Mouse (Mus musculus) heart, embryonic 11.5 days (tissue): ENCODE measurements at regions not wholly inside any gene's neighbourhood (a gene's known extent, or its start where the extent isn't known, plus 50 kb on each side); places are given as distances from the start of the nearest gene placed in this dataset.

Experiments used
- ATAC-seq: fragments of 200-750 bp; cut with Nextera tagmentation; replicated peaks from 2 replicates; pipeline ENCODE4 v1.8.0; 2017; ENCODE audit warnings: moderate library complexity; ENCODE audit not compliant: insufficient number of reproducible peaks, low FRiP score, low TSS enrichment
- H3K27ac ChIP-seq: fragments of 300-500 bp; sonication (generic); 2 replicates; pipeline ENCODE4 v1.5.1; 2014; ENCODE audit warnings: mild to moderate bottlenecking, low read depth, low read length
- H3K27me3 ChIP-seq: fragments of 300-500 bp; sonication (generic); 2 replicates; pipeline ENCODE4 v1.6.1; 2014; ENCODE audit warnings: mild to moderate bottlenecking, low read length, mixed read lengths; ENCODE audit not compliant: control insufficient read depth, insufficient read depth
- H3K36me3 ChIP-seq: fragments of 300-500 bp; sonication (generic); 2 replicates; pipeline ENCODE4 v1.6.1; 2014; ENCODE audit warnings: mild to moderate bottlenecking, low read length, moderate library complexity, mixed read lengths; ENCODE audit not compliant: control insufficient read depth, insufficient read depth
- H3K4me1 ChIP-seq: fragments of 300-500 bp; sonication (generic); 2 replicates; pipeline ENCODE4 v1.6.1; 2014; ENCODE audit warnings: low read length; ENCODE audit not compliant: control insufficient read depth, insufficient read depth
- H3K4me2 ChIP-seq: fragments of 300-500 bp; sonication (generic); 2 replicates; pipeline ENCODE4 v1.6.1; 2014; ENCODE audit warnings: mild to moderate bottlenecking, moderate library complexity
- H3K4me3 ChIP-seq: fragments of 300-500 bp; sonication (generic); 2 replicates; pipeline ENCODE4 v1.5.1; 2014; ENCODE audit warnings: low read depth, low read length
- H3K9ac ChIP-seq: fragments of 300-500 bp; sonication (generic); 2 replicates; pipeline ENCODE4 v1.6.1; 2014; ENCODE audit warnings: mild to moderate bottlenecking, low read depth, low read length, moderate library complexity
- H3K9me3 ChIP-seq: fragments of 300-500 bp; sonication (generic); replicated peaks from 2 replicates; pipeline ENCODE4 v1.6.1; 2016; ENCODE audit warnings: low read length; ENCODE audit not compliant: control insufficient read depth
- WGBS: fragments of 180-500 bp; shearing (Covaris S2); extraction: QIAGEN DNeasy Blood & Tissue Kit; methylation state at CpG from one replicate; pipeline ENCODE4 v1.1.7; 2014; ENCODE audit not compliant: insufficient replicate concordance; 5-methylcytosine and 5-hydroxymethylcytosine counted together

DNA sequence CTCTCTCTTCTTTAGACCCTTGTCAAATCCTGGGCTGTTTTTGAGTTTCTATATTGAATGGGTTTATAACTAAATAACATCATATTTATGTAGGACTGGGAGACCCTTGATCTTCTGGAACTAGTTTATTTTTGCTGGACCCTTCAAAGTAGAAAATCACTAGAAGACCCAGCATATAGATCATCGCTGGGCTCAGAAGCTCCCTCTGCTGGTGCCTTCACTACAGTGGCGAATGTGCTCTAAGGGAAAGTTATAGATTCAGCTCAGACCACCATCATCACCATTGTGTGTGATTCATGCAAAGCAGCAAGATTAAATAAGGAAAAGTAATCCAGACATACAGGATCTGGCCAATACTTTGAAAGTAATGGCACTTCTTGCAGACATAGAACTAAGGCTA, 335.4 kb upstream of the Rag2 start:
- H3K36me3 ChIP-seq: no peaks in the 10 kb centered on the region
- no peak overlapping the region for H3K4me2 ChIP-seq
- no peak overlapping the region for H3K27ac ChIP-seq
- 23% methylated on average over 2 of the region's 2 CpGs for WGBS
- no peak overlapping the region for H3K9ac ChIP-seq
- ATAC-seq: no peak
- H3K4me1 ChIP-seq: no peaks in the 10 kb centered on the region; the same call in 1 of the 2 replicates
- H3K27me3 ChIP-seq: no peaks in the 10 kb centered on the region
- H3K9me3 ChIP-seq: no peaks in the 10 kb centered on the region
- no peak overlapping the region for H3K4me3 ChIP-seq

DNA sequence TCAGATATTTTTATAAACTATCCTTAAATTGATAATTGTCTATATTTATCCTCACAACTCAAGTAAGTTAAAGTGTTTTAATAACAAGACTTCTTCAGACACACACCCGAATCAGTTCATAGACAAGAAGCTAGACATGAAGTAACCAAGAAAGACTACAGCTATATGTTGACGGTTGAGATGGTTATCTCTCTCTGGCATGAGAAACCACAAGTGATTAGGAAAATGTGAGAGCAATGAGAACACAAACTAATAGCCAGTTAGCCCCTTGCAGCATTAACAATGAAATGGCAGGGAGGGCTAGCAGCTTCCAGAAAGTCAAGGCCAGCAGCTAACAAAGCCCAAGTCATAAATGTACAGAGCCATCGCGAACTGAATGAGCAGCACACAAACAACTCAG, 333.8 kb upstream of the Rag2 start:
- H3K27me3 ChIP-seq: no peaks in the 10 kb centered on the region
- no peaks in the 10 kb centered on the region for H3K36me3 ChIP-seq
- H3K4me2 ChIP-seq: no peak overlapping the region
- H3K9ac ChIP-seq: no peak overlapping the region
- H3K27ac ChIP-seq: no peak overlapping the region
- H3K4me3 ChIP-seq: no peak overlapping the region
- ATAC-seq: no peak
- no peaks in the 10 kb centered on the region for H3K9me3 ChIP-seq
- H3K4me1 ChIP-seq: no peaks in the 10 kb centered on the region; the same call in 1 of the 2 replicates
- 84% methylated on average over 4 of the region's 4 CpGs for WGBS

DNA sequence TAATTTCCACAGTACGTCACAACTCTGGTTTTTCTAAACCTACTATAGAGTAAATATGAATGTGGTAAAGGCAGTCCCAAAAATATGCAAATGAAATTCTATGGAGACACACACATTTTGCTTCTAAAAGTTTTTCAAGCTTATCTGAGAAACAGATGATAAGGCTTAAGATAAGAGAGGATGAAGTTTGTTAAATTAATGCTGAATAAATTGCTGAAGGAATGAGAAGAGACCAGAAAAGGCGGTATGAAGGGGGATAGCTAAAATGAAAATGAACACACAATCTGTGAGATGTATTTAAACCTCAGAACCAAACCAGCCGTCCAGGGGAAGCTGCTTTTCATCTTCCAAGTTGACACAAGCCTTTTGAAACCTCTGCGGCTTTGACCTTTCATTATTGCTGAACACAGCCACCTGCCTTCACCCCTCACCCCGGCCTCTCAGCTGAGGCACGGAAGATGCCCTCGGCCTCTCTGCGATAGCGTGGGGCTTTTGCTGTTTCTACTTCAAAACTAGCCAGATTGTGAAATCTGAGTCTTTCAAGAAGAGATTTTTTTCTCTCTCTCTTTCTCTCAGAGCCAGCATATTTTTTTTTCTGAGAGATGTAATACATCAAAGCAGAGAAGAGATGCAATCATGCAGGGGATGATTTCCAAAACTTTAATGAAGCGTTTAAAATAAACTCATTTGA, 328.7 kb upstream of the Rag2 start:
- 66% methylated on average over 10 of the region's 10 CpGs for WGBS

DNA sequence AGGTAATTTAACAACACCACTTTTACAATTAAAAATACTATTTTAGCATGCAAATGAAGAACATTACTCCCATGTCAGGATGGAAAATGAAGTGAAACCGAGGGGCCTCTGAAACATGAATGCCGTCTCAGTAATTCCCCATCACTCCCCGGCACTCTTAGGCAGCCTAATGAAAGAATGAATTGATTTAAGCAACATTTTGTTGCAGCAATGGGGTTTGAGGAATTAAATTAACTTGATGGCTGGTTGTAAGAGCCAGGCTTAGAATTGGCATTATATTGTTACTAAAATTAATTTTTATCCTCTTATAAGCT, 328.2 kb upstream of the Rag2 start:
- no peak overlapping the region for H3K4me3 ChIP-seq
- H3K36me3 ChIP-seq: no peaks in the 10 kb centered on the region
- no peaks in the 10 kb centered on the region for H3K4me1 ChIP-seq
- H3K27me3 ChIP-seq: no peaks in the 10 kb centered on the region
- no peak overlapping the region for H3K27ac ChIP-seq
- ATAC-seq: no peak
- H3K9me3 ChIP-seq: no peaks in the 10 kb centered on the region
- H3K4me2 ChIP-seq: no peak overlapping the region
- no peak overlapping the region for H3K9ac ChIP-seq
- WGBS: 82% methylated on average over 3 of the region's 3 CpGs

More for the DNA sequence above, 328.7 kb upstream of the Rag2 start:
- H3K36me3 ChIP-seq: no peaks in the 10 kb centered on the region
- ATAC-seq: no peak
- H3K4me3 ChIP-seq: no peak overlapping the region
- no peaks in the 10 kb centered on the region for H3K4me1 ChIP-seq
- H3K27me3 ChIP-seq: no peaks in the 10 kb centered on the region
- no peak overlapping the region for H3K27ac ChIP-seq
- H3K4me2 ChIP-seq: no peak overlapping the region
- no peak overlapping the region for H3K9ac ChIP-seq
- no peaks in the 10 kb centered on the region for H3K9me3 ChIP-seq

DNA sequence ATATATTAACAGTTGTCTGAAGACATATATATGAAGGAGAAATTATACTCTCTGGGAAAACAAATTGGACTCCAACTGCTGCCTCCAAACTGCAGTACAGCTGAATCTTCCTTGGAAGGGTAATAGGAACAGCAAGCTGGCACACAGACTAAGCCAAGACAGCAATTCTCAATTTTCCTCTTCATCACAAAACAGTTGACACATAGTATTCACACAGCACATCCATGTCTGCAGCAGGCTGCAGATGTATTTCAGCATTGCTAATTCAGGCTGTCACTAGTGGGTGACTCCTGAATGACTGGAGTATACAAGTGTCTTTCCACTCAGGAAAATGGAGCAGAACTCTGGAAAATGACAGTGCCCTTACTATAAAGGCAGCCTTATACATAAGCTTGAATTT, 327.7 kb upstream of the Rag2 start:
- no peaks in the 10 kb centered on the region for H3K4me1 ChIP-seq
- H3K4me2 ChIP-seq: no peak overlapping the region
- ATAC-seq: no peak
- no peaks in the 10 kb centered on the region for H3K27me3 ChIP-seq
- no peak overlapping the region for H3K4me3 ChIP-seq
- no peak overlapping the region for H3K9ac ChIP-seq
- H3K36me3 ChIP-seq: no peaks in the 10 kb centered on the region
- no peak overlapping the region for H3K27ac ChIP-seq
- no peaks in the 10 kb centered on the region for H3K9me3 ChIP-seq

DNA sequence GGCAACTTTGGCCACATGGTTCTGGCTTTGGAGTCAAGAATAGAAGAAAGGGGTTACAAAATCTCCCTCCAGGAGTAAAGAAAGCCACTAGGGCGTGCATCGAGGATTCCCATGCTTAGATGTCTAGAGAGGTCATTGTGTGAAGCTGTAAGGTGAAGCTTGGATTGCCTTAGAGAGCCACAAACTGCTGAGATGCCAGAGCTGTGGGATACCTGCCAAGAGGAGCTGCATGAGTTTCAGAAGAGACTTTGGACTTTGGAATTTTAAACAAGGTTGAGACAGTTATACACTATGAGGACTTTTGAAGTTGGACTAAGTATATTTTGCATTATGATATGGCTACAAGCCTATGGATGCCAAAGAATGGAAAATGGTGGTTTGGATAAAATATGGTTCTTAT, 325.4 kb upstream of the Rag2 start:
- no peaks in the 10 kb centered on the region for H3K36me3 ChIP-seq
- no peaks in the 10 kb centered on the region for H3K4me1 ChIP-seq
- no peak overlapping the region for H3K27ac ChIP-seq
- ATAC-seq: no peak
- H3K9me3 ChIP-seq: no peaks in the 10 kb centered on the region
- H3K4me2 ChIP-seq: no peak overlapping the region
- H3K9ac ChIP-seq: no peak overlapping the region
- no peak overlapping the region for H3K4me3 ChIP-seq
- WGBS: 77% methylated on average over 2 of the region's 2 CpGs
- no peaks in the 10 kb centered on the region for H3K27me3 ChIP-seq

DNA sequence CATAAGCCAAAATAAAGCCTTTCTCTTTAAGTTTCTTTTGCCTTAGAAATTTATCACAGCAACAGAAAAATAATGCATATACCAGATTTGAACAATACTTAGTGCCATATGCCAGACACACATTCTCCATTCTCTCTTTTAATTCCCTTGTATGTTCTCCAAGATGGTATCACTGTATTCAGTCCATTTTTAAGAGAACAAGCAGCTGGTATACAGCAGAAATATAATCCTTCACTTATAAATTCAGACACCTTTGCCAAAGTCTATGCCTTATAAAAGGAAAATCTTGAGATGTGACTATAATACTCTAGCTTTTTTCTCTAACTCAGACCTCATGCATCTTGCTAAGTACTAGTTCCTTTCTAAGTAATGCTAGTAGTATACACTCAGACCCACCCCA, 324.4 kb upstream of the Rag2 start:
- ATAC-seq: no peak
- Histone ChIP-seq H3K27me3 (no peaks in the 10 kb centered on the region), H3K4me1 (no peaks in the 10 kb centered on the region), H3K9me3 (no peaks in the 10 kb centered on the region), H3K27ac (no peak overlapping the region), H3K4me2 (no peak overlapping the region), H3K36me3 (no peaks in the 10 kb centered on the region), H3K4me3 (no peak overlapping the region), H3K9ac (no peak overlapping the region)

DNA sequence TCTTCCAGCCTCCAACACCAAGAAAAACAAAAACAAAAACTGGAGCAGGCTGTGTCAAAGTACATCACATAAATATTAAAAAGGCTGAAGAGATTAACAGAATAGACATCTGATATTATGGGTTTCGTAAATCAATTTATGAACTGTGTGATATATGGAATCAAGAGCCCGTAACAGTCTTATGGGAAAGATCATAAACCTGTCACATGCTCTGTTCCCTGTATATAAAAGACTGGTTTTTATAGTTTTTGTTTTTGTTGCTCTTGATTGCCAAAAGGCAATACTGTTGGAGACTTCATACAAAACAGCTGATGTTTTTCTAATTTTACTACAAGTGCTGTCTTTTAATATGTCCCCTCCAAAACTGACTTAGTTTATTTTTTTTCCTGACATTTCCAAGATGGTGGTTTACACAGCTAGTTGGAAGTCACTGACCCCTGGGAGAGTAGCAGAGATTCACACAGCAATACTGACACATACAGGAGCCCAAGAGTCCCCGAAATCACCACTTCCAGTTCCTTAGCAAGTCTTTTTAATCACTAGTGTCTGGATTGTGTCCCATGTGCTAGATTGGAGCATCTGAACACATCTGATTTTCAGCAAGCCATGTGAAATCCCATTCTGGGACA, 303.1 kb upstream of the Rag2 start:
- H3K4me2 ChIP-seq: no peak overlapping the region
- H3K9ac ChIP-seq: no peak overlapping the region
- H3K4me3 ChIP-seq: no peak overlapping the region
- ATAC-seq: no peak
- H3K4me1 ChIP-seq: no peaks in the 10 kb centered on the region
- no peaks in the 10 kb centered on the region for H3K27me3 ChIP-seq
- no peaks in the 10 kb centered on the region for H3K36me3 ChIP-seq
- no peaks in the 10 kb centered on the region for H3K9me3 ChIP-seq
- no peak overlapping the region for H3K27ac ChIP-seq
- 79% methylated on average over 3 of the region's 3 CpGs for WGBS

DNA sequence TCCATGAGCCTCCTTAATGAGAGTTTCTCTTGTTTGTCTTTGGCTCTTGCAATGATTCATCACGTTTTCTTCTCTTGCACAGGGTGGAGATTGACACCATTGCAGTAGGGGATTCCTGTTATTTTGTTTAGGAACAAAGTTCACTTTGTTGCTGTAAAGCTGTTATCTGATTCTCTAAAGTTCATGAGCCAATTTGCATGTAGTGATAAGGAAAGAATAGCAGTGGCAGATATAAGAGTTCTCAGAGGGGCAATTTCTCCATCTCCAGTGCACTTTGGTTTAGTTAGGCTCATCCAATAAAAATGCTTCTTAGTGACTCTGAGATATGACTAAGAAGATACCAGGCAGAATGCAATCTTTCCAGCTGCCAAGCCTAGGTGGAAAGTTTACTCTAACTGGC, 267.8 kb upstream of the Rag2 start:
- WGBS: 18% methylated on average over 1 of the region's 1 CpGs
- no peak overlapping the region for H3K4me3 ChIP-seq
- H3K4me2 ChIP-seq: no peak overlapping the region
- no peak for ATAC-seq
- H3K9me3 ChIP-seq: no peaks in the 10 kb centered on the region
- H3K27ac ChIP-seq: no peak overlapping the region
- H3K36me3 ChIP-seq: no peaks in the 10 kb centered on the region
- H3K27me3 ChIP-seq: no peaks in the 10 kb centered on the region
- H3K4me1 ChIP-seq: no peaks in the 10 kb centered on the region
- H3K9ac ChIP-seq: no peak overlapping the region
